Mouse (Mus musculus) MEL (cell line): ENCODE measurements around the gene Unc93a2. TPM values are rescaled to one million over a fixed set of nuclear protein-coding genes. Genes with fewer than 3 reads are reported as not detected.
A peak's percentile ranks its signal among the peaks of the same experiment; 100 is the strongest.
"Not testable (repeated sequence)": the region's sequence is repeated elsewhere in the genome, so short reads cannot be mapped to it uniquely, and the experiment has no call there.

Source experiments
- DNase-seq: peaks from one replicate; pipeline ENCODE4 v3.0.0; 2011; ENCODE audit warnings: low read depth, low spot score
- H3K27ac ChIP-seq: 2 replicates; pipeline ENCODE4 v1.5.1; 2012; ENCODE audit warnings: low read depth, mild to moderate bottlenecking, control low read depth, low read length, moderate library complexity; ENCODE audit not compliant: control insufficient read depth
- H3K27me3 ChIP-seq, 2 experiments: fragments of 150-350 bp in 1 of 2; sonication (generic) in 1 of 2; 2 replicates each; pipeline ENCODE4 v1.6.1; 2012; ENCODE audit warnings: low read length in 2 of 2, mild to moderate bottlenecking in 2 of 2, improper control_type of control experiment in 1 of 2, moderate library complexity in 1 of 2; ENCODE audit not compliant: insufficient read depth in 2 of 2, control insufficient read depth in 1 of 2
- H3K36me3 ChIP-seq, 2 experiments: 2 replicates each; pipeline ENCODE4 v1.6.1; 2012 to 2014; ENCODE audit warnings: low read length in 2 of 2, improper control_type of control experiment in 1 of 2, inconsistent platforms in 1 of 2, mild to moderate bottlenecking in 1 of 2; ENCODE audit not compliant: insufficient read depth in 2 of 2, control insufficient read depth in 1 of 2
- H3K4me1 ChIP-seq, 2 experiments: fragments of 150-350 bp in 1 of 2; sonication (generic) in 1 of 2; 2 replicates each; pipeline ENCODE4 v1.6.1; 2012; ENCODE audit warnings: low read length in 2 of 2, improper control_type of control experiment in 1 of 2, mild to moderate bottlenecking in 1 of 2; ENCODE audit not compliant: insufficient read depth in 2 of 2, control insufficient read depth in 1 of 2
- H3K4me3 ChIP-seq, 2 experiments: fragments of 150-350 bp in 1 of 2; sonication (generic) in 1 of 2; 2 replicates each; pipeline ENCODE4 v1.5.1; 2012; ENCODE audit warnings: low read depth in 2 of 2, low read length in 2 of 2, mild to moderate bottlenecking in 2 of 2, moderate library complexity in 2 of 2, control low read depth in 1 of 2, improper control_type of control experiment in 1 of 2; ENCODE audit not compliant: control insufficient read depth in 1 of 2, insufficient read depth in 1 of 2
- H3K79me2 ChIP-seq: 2 replicates; pipeline ENCODE4 v1.6.1; 2012; ENCODE audit warnings: mild to moderate bottlenecking, low read length, moderate library complexity; ENCODE audit not compliant: control insufficient read depth, poor library complexity, insufficient read depth
- H3K9ac ChIP-seq: 2 replicates; pipeline ENCODE4 v1.6.1; 2012; ENCODE audit warnings: low read depth, mild to moderate bottlenecking, control low read depth, low read length, moderate library complexity; ENCODE audit not compliant: control insufficient read depth, poor library complexity, severe bottlenecking
- H3K9me3 ChIP-seq: fragments of 150-350 bp; sonication (generic); replicated peaks from 2 replicates; pipeline ENCODE4 v1.6.1; 2012; ENCODE audit warnings: mild to moderate bottlenecking, low read length, improper control_type of control experiment, moderate library complexity; ENCODE audit not compliant: insufficient read depth
- polyA plus RNA-seq, 2 experiments: library from polyadenylated mRNA; stranded (reverse) in 1 of 2; unstranded in 1 of 2; fragments of >175 nt in 1 of 2; fragments of >200 nt in 1 of 2; gene quantifications; 2 replicates each; pipeline versions ENCODE4 v1.2.1 to v1.2.4; 2012; ENCODE audit warnings: low replicate concordance in 2 of 2, low read depth in 1 of 2; ENCODE audit not compliant: insufficient read length in 2 of 2, insufficient read depth in 1 of 2, missing spikeins in 1 of 2
- total RNA-seq: library from RNA; depleted of rRNA; stranded (reverse); fragments of 300-350 nt; gene quantifications from 2 replicates; pipeline ENCODE4 v1.2.3, GENCODE M21; 2012; rRNA removed

Unc93a2 gene
- not detected in 2 replicates for total RNA-seq
- polyA plus RNA-seq: not detected

- H3K9me3 ChIP-seq, H3K79me2 ChIP-seq, H3K9ac ChIP-seq, H3K36me3 ChIP-seq, H3K27ac ChIP-seq, H3K27me3 ChIP-seq, H3K4me1 ChIP-seq, DNase-seq, H3K4me3 ChIP-seq: not testable (repeated sequence)
Observed at GRCm38 (mm10) chr17:7385364-7385763, at the start of gene Unc93a2. Gene Unc93a2 (minus strand): TSS chr17:7385464.

GRCm38 (mm10) chr17:7434121-7434520 lies 48.9 kb upstream of the Unc93a2 start:
- not testable (repeated sequence) for H3K36me3 ChIP-seq, H3K9me3 ChIP-seq, H3K27ac ChIP-seq, H3K79me2 ChIP-seq, DNase-seq, H3K4me1 ChIP-seq, H3K4me3 ChIP-seq, H3K27me3 ChIP-seq, H3K9ac ChIP-seq

- not testable (repeated sequence) for H3K9me3 ChIP-seq, H3K79me2 ChIP-seq, H3K36me3 ChIP-seq, H3K27me3 ChIP-seq, H3K4me3 ChIP-seq, H3K9ac ChIP-seq, H3K27ac ChIP-seq, H3K4me1 ChIP-seq
- DNase-seq: peak; percentile 20
Observed at GRCm38 (mm10) chr17:7430210-7430631, 45.0 kb upstream of the Unc93a2 start.

- DNase-seq, H3K4me1 ChIP-seq, H3K4me3 ChIP-seq, H3K9me3 ChIP-seq, H3K9ac ChIP-seq, H3K27ac ChIP-seq, H3K36me3 ChIP-seq, H3K79me2 ChIP-seq, H3K27me3 ChIP-seq: not testable (repeated sequence)
Observed at GRCm38 (mm10) chr17:7420191-7420973, 35.1 kb upstream of the Unc93a2 start.

GRCm38 (mm10) chr17:7414601-7415310 lies 29.5 kb upstream of the Unc93a2 start:
- not testable (repeated sequence) for DNase-seq, H3K36me3 ChIP-seq, H3K4me3 ChIP-seq, H3K27me3 ChIP-seq, H3K4me1 ChIP-seq, H3K27ac ChIP-seq, H3K9ac ChIP-seq, H3K9me3 ChIP-seq, H3K79me2 ChIP-seq

GRCm38 (mm10) chr17:7413336-7413735 lies 28.1 kb upstream of the Unc93a2 start:
- not testable (repeated sequence) for H3K9me3 ChIP-seq, H3K27ac ChIP-seq, H3K4me3 ChIP-seq, DNase-seq, H3K36me3 ChIP-seq, H3K27me3 ChIP-seq, H3K9ac ChIP-seq, H3K79me2 ChIP-seq, H3K4me1 ChIP-seq

GRCm38 (mm10) chr17:7399770-7400169 lies 14.5 kb upstream of the Unc93a2 start:
- H3K9ac ChIP-seq, H3K9me3 ChIP-seq, H3K36me3 ChIP-seq, H3K79me2 ChIP-seq, H3K4me1 ChIP-seq, H3K27me3 ChIP-seq, H3K27ac ChIP-seq, DNase-seq, H3K4me3 ChIP-seq: not testable (repeated sequence)
